Mouse (Mus musculus) granulocyte monocyte progenitor cell, adult 5-6 weeks (primary cell): ENCODE measurements around the gene Apex1. TPM values are rescaled to one million over a fixed set of nuclear protein-coding genes. Genes with fewer than 3 reads are reported as not detected.
A peak's percentile ranks its signal among the peaks of the same experiment; 100 is the strongest.
"Not testable (repeated sequence)": the region's sequence is repeated elsewhere in the genome, so short reads cannot be mapped to it uniquely, and the experiment has no call there.

ENCODE experiments used
- ATAC-seq: replicated peaks from 2 replicates; pipeline ENCODE4 v1.8.0; 2016; ENCODE audit warnings: mild to moderate bottlenecking, moderate TSS enrichment, inconsistent platforms; ENCODE audit not compliant: poor library complexity, severe bottlenecking
- total RNA-seq, 2 experiments: library from RNA; stranded (forward) in 1 of 2; stranded (reverse) in 1 of 2; fragments of 200-712, 200-1000 nt in 1 of 2; fragments of >200 nt in 1 of 2; fragmentation: Nextera tagmentation in 1 of 2; gene quantifications; 2 replicates each; pipeline ENCODE4 v1.2.3; 2014 to 2017

Apex1 gene
- total RNA-seq (2014; fragmentation: Nextera tagmentation): 214 and 260 TPM in 2 replicates
- 202 and 229 TPM in 2 replicates for total RNA-seq (2017)

GRCm38 (mm10) chr14:50924281-50925064, at the start of gene Apex1, which contains the start of gene Osgep:
Apex1 (plus strand) TSS chr14:50924968.
Osgep (minus strand) TSS chr14:50924893.
- ATAC-seq: peak; percentile 88

DNA sequence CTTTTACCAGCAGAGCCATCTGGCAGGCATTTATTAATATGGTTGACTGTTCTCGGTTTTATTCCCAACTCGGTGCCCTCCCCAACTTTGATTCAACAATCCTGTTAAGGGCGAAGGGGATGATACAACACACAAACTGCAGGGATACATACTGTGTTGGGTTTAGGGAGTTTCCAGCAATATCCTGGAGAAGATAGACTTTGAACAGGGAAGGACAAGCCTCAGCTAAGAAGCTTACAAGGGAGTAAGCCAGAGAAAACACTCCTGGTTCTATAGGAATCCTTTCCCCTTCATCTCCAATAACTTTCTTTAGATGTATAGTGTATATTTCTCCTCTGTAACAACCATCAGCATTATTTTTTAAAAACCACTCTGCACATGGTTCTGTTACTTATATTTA, 49.6 kb upstream of the Apex1 start:
- ATAC-seq: no peak

DNA sequence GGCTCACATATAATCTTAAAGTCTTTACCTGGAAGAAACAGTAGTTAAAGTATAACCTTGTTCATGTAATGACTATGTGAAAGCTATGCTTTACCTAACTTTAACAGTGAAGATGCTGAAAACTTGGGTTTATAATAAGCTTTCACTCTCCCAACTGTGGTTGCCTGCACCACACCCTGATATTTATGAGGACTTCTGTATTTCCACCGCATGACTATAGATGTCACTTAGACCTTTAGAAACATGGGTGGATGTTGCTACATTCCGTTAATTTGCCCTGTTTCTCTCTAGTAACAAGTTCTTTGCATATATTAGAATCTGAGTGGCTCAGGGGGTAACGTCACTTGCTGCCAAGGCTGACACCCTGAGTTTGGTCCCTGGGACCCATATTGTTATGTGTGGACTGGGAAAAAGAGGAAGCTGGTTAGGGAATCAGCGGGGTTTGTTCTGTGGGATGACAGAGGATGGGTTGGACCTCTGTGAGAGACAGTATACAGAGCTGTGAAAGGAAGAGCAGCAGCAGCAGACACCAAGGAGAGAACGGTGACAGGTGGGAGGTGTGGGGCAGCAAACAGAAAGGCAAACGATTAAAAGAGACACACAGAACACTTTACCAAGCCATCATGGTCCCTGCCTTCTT, 49.1 kb upstream of the Apex1 start:
- peak; percentile 52 for ATAC-seq

DNA sequence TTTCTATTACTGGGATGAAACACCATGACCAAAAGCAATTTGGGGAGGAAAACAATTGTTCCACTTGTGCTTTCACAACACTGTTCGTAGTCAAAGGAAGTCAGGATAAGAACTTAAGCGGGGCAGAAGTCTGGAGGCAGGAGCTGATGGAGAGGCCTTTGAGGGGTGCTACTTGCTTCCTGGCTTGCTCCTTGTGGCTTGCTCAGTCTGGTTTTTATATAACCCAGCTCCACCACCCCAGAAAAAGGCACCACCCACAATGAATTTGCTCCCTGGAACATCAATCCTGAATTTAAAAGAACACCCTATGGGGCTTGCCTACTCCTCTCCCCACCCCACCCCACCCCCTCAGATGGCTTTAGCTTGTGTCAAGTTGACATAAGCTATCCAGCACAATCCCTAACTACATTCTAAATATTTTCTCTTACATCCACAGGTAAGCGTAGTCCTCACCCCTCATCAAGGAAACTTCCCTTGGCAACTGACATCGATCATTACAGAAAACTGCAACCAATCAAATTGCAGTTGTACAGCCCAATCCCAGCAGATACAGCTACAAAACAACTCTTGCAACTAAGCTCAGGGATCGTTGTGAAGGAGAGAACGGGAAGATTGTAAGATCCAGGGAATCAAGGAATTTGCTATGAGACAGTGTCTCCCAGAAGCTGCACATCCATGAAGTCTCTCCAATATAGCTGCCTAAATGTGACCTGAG, 48.4 kb upstream of the Apex1 start:
- ATAC-seq: no peak

DNA sequence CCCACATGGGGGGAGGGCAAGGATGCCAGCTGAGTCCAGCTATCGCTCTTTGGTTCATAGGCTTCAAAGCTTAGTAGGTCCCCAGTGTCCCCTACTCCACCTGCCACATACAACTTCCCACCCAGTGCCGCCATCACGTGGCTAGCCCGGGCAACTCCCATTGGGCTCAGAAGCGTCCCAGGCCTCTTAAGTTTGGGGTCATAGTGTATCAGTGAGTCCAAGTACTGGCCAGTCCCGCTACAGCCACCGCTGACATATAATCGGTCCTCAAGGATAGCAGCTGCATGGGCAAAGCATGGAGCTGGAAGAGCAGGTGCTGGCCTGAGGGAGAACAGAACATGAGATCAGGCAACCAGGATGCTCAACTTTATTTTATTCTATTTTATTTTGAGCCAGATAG, 33.1 kb upstream of the Apex1 start:
- no peak for ATAC-seq

GRCm38 (mm10) chr14:50892091-50892490, 32.7 kb upstream of the Apex1 start:
- ATAC-seq: peak; percentile 29

- peak; percentile 61 for ATAC-seq
Measured at GRCm38 (mm10) chr14:50892541-50893459, 32.0 kb upstream of the Apex1 start.

GRCm38 (mm10) chr14:50895407-50895806, 29.4 kb upstream of the Apex1 start:
- no peak for ATAC-seq

- peak; percentile 57 for ATAC-seq
Measured at GRCm38 (mm10) chr14:50895985-50896746, 28.6 kb upstream of the Apex1 start.

- no peak for ATAC-seq
Measured at GRCm38 (mm10) chr14:50896747-50897373, 27.9 kb upstream of the Apex1 start.

DNA sequence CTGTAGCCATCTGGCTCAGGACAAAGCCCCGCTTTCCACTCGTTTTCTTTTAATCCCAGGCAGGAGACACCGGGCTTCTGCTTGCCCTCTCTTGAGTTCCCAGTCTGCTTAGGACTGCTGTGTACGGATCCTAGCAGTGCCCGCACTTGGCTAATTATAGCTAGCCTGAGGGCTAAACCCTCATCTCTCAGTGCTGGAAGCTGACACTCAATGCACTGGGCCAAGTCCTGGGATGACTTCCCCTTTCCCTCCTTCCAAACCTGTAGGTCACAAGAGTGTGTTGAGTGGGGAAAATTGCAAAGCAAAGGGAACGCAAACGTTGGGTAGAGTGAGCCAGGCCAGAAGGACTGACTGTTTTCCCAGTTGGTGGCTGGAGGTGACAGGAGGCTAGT, 27.4 kb upstream of the Apex1 start, which contains the start of gene Klhl33:
Gene Klhl33 (minus strand): TSS at position 134 of the 392 bp plus-strand sequence.
- peak; percentile 32; the same call in 1 of the 2 replicates for ATAC-seq

DNA sequence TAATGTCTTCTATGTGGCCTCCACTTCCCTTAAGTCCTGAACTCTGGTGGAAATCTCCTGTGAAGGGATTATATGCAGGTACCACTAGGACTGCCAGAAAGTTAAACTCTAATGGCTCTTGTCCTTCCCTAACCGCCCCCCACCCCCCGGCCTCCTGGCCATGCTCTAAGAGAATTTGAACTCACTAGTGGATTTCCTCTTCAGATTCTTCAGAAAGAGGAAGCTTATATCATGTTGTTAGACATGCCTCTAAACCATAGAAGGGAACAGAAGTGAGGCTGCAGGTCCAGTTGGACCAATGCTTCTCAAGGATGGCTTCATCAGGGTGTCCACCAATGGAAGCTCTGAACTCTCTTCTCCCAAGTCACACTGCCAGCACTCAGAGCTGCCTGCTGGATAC, 26.8 kb upstream of the Apex1 start:
- peak; percentile 54 for ATAC-seq

GRCm38 (mm10) chr14:50903973-50904827, 20.6 kb upstream of the Apex1 start:
- peak; percentile 94 for ATAC-seq

GRCm38 (mm10) chr14:50904828-50905129, 20.0 kb upstream of the Apex1 start:
- no peak for ATAC-seq

DNA sequence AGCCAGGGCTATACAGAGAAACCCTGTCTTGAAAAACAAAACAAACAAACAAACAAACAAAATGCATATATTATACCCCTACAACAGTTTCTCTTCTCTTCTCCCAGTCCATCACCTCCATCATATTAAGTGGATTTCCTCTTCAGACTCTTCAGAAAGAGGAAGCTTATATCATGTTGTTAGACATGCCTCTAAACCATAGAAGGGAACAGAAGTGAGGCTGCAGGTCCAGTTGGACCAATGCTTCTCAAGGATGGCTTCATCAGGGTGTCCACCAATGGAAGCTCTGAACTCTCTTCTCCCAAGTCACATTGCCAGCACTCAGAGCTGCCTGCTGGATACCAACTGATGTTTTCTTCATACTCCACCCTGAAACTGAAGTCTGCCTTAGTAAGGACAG, 19.4 kb upstream of the Apex1 start:
- peak; percentile 72 for ATAC-seq

- ATAC-seq: peak; percentile 28
Measured at GRCm38 (mm10) chr14:50908126-50908525, 16.6 kb upstream of the Apex1 start.

- no peak for ATAC-seq
Measured at GRCm38 (mm10) chr14:50911356-50911755, 13.4 kb upstream of the Apex1 start.

GRCm38 (mm10) chr14:50923437-50923836, 1.3 kb upstream of the Apex1 start:
- not testable (repeated sequence) for ATAC-seq
